Mouse (Mus musculus): ENCODE data around the gene Dnajc11. TPM values are rescaled to one million over a fixed set of nuclear protein-coding genes. Genes with fewer than 3 reads are reported as not detected.

Gene Dnajc11
- total and polyA plus RNA-seq, 2 experiments from 2014 or later = 64.1 to 108 TPM

GRCm38 (mm10) chr4:151962817-151963216, 29.3 kb downstream of the Dnajc11 start:
- Histone ChIP-seq H3K9ac (replicated peaks; ENCODE audit: low read length) (no peak overlapping the region), H3K9me3 (ENCODE audit: low read length) (no peaks in the 10 kb centered on the region), H3K4me2 (ENCODE audit: low read depth, low read length) (no peak overlapping the region), H3K4me1 (ENCODE audit: insufficient read depth, low read length) (no peaks in the 10 kb centered on the region), H3K27ac (no peak overlapping the region), H3K4me3 (ENCODE audit: low read length) (no peak overlapping the region), H3K27me3 (ENCODE audit: insufficient read depth, low read length) (no peaks in the 10 kb centered on the region), H3K36me3 (ENCODE audit: insufficient read depth, low read length) (no peaks in the 10 kb centered on the region; the same call in none of the 2 replicates)
- no peak for ATAC-seq
- WGBS = 88% methylated on average over 3 of the region's 3 CpGs
- no peak for TF ChIP-seq CTCF (IDR thresholded peaks at IDR 0.05; ENCODE audit: low read depth)
- DNase-seq (ENCODE audit: low spot score) = no peak

DNA sequence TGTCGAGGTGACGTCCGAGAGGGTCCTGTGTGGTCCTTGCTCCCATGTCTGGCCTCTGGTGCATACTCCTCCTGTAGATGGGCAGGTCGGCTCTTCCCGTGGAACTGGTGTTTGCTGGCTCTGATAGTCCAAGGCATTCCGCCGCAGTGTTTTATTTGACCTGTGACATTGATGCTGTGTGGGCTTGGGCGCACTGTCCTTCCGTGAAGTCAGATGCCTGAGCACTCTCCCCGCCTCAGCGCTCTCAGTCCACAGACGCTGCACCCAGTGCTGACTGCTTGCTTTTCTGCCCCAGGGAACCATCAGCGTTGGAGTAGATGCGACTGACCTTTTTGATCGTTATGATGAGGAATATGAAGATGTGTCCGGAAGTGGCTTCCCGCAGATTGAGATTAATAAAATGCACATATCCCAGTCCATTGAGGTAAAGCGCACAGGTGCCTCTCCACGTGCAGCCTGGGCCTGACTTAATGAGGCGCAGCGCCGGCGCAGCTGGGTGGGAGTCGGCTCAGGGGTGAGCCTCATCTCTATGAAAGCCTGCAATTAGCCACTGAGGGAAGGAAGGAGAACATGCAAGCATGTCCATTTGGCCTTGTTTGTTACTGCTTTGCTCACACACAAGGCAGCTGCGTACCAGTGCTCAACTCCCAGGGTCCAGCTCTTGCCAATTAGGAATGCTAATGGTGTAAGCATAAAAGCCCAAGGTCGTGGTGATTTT, 34.9 kb downstream of the Dnajc11 start:
- H3K27ac ChIP-seq = no peak overlapping the region

GRCm38 (mm10) chr4:151972221-151972967, 38.9 kb downstream of the Dnajc11 start:
- no peaks in the 10 kb centered on the region for H3K4me1 ChIP-seq (ENCODE audit: insufficient read depth, low read length)
- H3K4me3 ChIP-seq (ENCODE audit: low read length) = no peak overlapping the region
- no peak overlapping the region for H3K4me2 ChIP-seq (ENCODE audit: low read depth, low read length)
- DNase-seq (ENCODE audit: low spot score) (peak; percentile 78), ATAC-seq (no peak)
- H3K27me3 ChIP-seq (ENCODE audit: insufficient read depth, low read length) = no peaks in the 10 kb centered on the region
- no peak overlapping the region for H3K9ac ChIP-seq (replicated peaks; ENCODE audit: low read length)
- peak; percentile 81 for TF ChIP-seq CTCF (IDR thresholded peaks at IDR 0.05; ENCODE audit: low read depth)
- peaks cover 20% of the 10 kb centered on the region for H3K36me3 ChIP-seq (ENCODE audit: insufficient read depth, low read length)
- H3K27ac ChIP-seq = no peak overlapping the region
- H3K9me3 ChIP-seq (ENCODE audit: low read length) = no peaks in the 10 kb centered on the region
- 60% methylated on average over 10 of the region's 10 CpGs for WGBS

More for the DNA sequence above, 34.9 kb downstream of the Dnajc11 start:
- H3K4me1 ChIP-seq (ENCODE audit: insufficient read depth, low read length) = no peaks in the 10 kb centered on the region
- H3K4me3 ChIP-seq (ENCODE audit: low read length) = no peak overlapping the region
- DNase-seq (ENCODE audit: low spot score) (peak; percentile 24), ATAC-seq (no peak)
- TF ChIP-seq CTCF (IDR thresholded peaks at IDR 0.05; ENCODE audit: low read depth) = no peak
- no peak overlapping the region for H3K4me2 ChIP-seq (ENCODE audit: low read depth, low read length)
- H3K27me3 ChIP-seq (ENCODE audit: insufficient read depth, low read length) = no peaks in the 10 kb centered on the region
- H3K36me3 ChIP-seq (ENCODE audit: insufficient read depth, low read length) = peaks cover 5% of the 10 kb centered on the region
- WGBS = 75% methylated on average over 26 of the region's 26 CpGs
- no peaks in the 10 kb centered on the region for H3K9me3 ChIP-seq (ENCODE audit: low read length)
- no peak overlapping the region for H3K9ac ChIP-seq (replicated peaks; ENCODE audit: low read length)

DNA sequence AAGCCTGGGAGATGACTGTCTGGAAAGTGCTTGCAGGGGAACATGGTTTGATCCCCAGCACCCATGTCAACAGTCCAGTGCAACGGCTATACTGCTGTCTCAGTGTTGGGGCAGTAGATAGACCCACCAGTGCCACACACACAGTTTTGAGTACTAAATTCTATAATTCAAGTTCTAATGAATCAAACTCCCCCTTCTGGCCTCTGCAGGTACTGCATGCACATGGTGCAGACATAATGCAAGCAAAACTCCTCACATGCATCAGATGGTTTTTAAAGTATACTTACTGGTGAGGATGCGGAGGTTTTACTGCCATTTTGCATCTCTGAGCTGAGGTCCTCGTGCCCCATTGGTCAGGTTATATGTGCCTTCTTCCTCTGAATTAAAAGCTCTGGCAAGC, 42.0 kb downstream of the Dnajc11 start:
- Histone ChIP-seq H3K27ac (no peak overlapping the region), H3K36me3 (ENCODE audit: insufficient read depth, low read length) (peaks cover 25% of the 10 kb centered on the region), H3K9ac (replicated peaks; ENCODE audit: low read length) (no peak overlapping the region), H3K4me1 (ENCODE audit: insufficient read depth, low read length) (no peaks in the 10 kb centered on the region), H3K4me2 (ENCODE audit: low read depth, low read length) (no peak overlapping the region), H3K27me3 (ENCODE audit: insufficient read depth, low read length) (no peaks in the 10 kb centered on the region), H3K4me3 (ENCODE audit: low read length) (no peak overlapping the region), H3K9me3 (ENCODE audit: low read length) (no peaks in the 10 kb centered on the region)
- peak; percentile 74 for DNase-seq (ENCODE audit: low spot score)
- peak; percentile 80 for TF ChIP-seq CTCF (IDR thresholded peaks at IDR 0.05; ENCODE audit: low read depth)
- no peak for ATAC-seq
- 95% methylated on average over 3 of the region's 3 CpGs for WGBS

GRCm38 (mm10) chr4:151977748-151978147, 44.3 kb downstream of the Dnajc11 start:
- Histone ChIP-seq H3K4me1 (ENCODE audit: insufficient read depth, low read length) (no peaks in the 10 kb centered on the region), H3K4me3 (ENCODE audit: low read length) (no peak overlapping the region), H3K36me3 (ENCODE audit: insufficient read depth, low read length) (peaks cover 25% of the 10 kb centered on the region), H3K4me2 (ENCODE audit: low read depth, low read length) (no peak overlapping the region), H3K27me3 (ENCODE audit: insufficient read depth, low read length) (no peaks in the 10 kb centered on the region), H3K9ac (replicated peaks; ENCODE audit: low read length) (no peak overlapping the region), H3K9me3 (ENCODE audit: low read length) (no peaks in the 10 kb centered on the region), H3K27ac (peak overlapping the region; percentile 54)
- WGBS = 43% methylated on average over 10 of the region's 10 CpGs
- peak; percentile 10; the same call in 1 of the 2 replicates for ATAC-seq
- DNase-seq (ENCODE audit: low spot score) = peak; percentile 92
- TF ChIP-seq CTCF (IDR thresholded peaks at IDR 0.05; ENCODE audit: low read depth) = peak; percentile 94

GRCm38 (mm10) chr4:151980699-151981098, 47.2 kb downstream of the Dnajc11 start:
- H3K9me3 ChIP-seq (ENCODE audit: low read length) = no peaks in the 10 kb centered on the region
- TF ChIP-seq CTCF (IDR thresholded peaks at IDR 0.05; ENCODE audit: low read depth) = peak; percentile 41
- H3K27ac ChIP-seq = no peak overlapping the region
- no peak overlapping the region for H3K4me2 ChIP-seq (ENCODE audit: low read depth, low read length)
- ATAC-seq = no peak
- no peaks in the 10 kb centered on the region for H3K27me3 ChIP-seq (ENCODE audit: insufficient read depth, low read length)
- H3K4me1 ChIP-seq (ENCODE audit: insufficient read depth, low read length) = no peaks in the 10 kb centered on the region
- no peak overlapping the region for H3K4me3 ChIP-seq (ENCODE audit: low read length)
- H3K9ac ChIP-seq (replicated peaks; ENCODE audit: low read length) = no peak overlapping the region
- 73% methylated on average over 8 of the region's 8 CpGs for WGBS
- peak; percentile 56 for DNase-seq (ENCODE audit: low spot score)
- H3K36me3 ChIP-seq (ENCODE audit: insufficient read depth, low read length) = peaks cover 15% of the 10 kb centered on the region
